Mouse (Mus musculus) monocyte, adult 5-6 weeks (primary cell): ENCODE data around the gene Ltc4s. TPM values are rescaled to one million over a fixed set of nuclear protein-coding genes. Genes with fewer than 3 reads are reported as not detected.

Experiments
- total RNA-seq: library from RNA; stranded (forward); fragments of 200-1000, 200-491, 200-594 nt; gene quantifications from 3 replicates; pipeline ENCODE4 v1.2.3, GENCODE M21; 2017

The Ltc4s gene
- total RNA-seq, 1 experiment from 2014 or later, result not detected

Other genes starting within 250 kb of the Ltc4s start
- gene Rnf130, start 213.3 kb downstream of the Ltc4s start, total RNA-seq, result 335 to 628 TPM (median 575 TPM) in 3 replicates
- gene Tbc1d9b, start 107.2 kb downstream of the Ltc4s start, total RNA-seq, result 34.9 to 89.4 TPM (median 86.4 TPM) in 3 replicates
- gene Mrnip, start 64.2 kb downstream of the Ltc4s start, total RNA-seq, result 2.0 to 4.1 TPM (median 3.3 TPM) in 3 replicates
- 878 to 1,339 TPM (median 1,041 TPM) in 3 replicates for gene Sqstm1, start 27.8 kb downstream of the Ltc4s start, total RNA-seq
- 4.9 to 20.2 TPM (median 13.9 TPM) in 3 replicates for gene Mgat4b, start 27.7 kb downstream of the Ltc4s start, total RNA-seq
- gene Maml1, start 53.7 kb upstream of the Ltc4s start, total RNA-seq, result 12.4 to 18.2 TPM (median 13.2 TPM) in 3 replicates
- 473 to 555 TPM (median 517 TPM) in 3 replicates for gene Canx, start 87.1 kb upstream of the Ltc4s start, total RNA-seq
- not detected in 3 replicates for gene Cby3, start 115.8 kb upstream of the Ltc4s start, total RNA-seq
- 1,029 to 1,291 TPM (median 1,161 TPM) in 3 replicates for gene Hnrnph1, start 138.4 kb upstream of the Ltc4s start, total RNA-seq
- 47.8 to 49.7 TPM (median 48.4 TPM) in 3 replicates for gene Rufy1, start 192.5 kb upstream of the Ltc4s start, total RNA-seq